Mouse (Mus musculus) ES-E14 (cell line): ENCODE data around the gene Cpe. TPM values are rescaled to one million over a fixed set of nuclear protein-coding genes. Genes with fewer than 3 reads are reported as not detected.

Experiments used
- DNase-seq: peaks from one replicate; pipeline ENCODE4 v3.0.0-alpha.2; 2013; ENCODE audit warnings: low read depth, low spot score
- H3K27ac ChIP-seq: 2 replicates; pipeline ENCODE4 v1.5.1; 2012; ENCODE audit warnings: low read depth, mild to moderate bottlenecking, low read length, moderate library complexity, mixed read lengths; ENCODE audit not compliant: poor library complexity, insufficient read depth, severe bottlenecking
- H3K36me3 ChIP-seq: 2 replicates; pipeline ENCODE4 v1.6.1; 2012; ENCODE audit warnings: mild to moderate bottlenecking, low read length, moderate library complexity, mixed read lengths; ENCODE audit not compliant: control insufficient read depth, poor library complexity, insufficient read depth, severe bottlenecking
- H3K4me1 ChIP-seq, 2 experiments: fragments of 150-350 bp in 1 of 2; sonication (generic) in 1 of 2; 2 replicates each; pipeline ENCODE4 v1.6.1; 2012; ENCODE audit warnings: low read length in 2 of 2, mild to moderate bottlenecking in 1 of 2, mixed read lengths in 1 of 2; ENCODE audit not compliant: control insufficient read depth in 2 of 2, insufficient read depth in 2 of 2, poor library complexity in 1 of 2
- H3K4me3 ChIP-seq, 2 experiments: fragments of 150-350 bp in 1 of 2; sonication (generic) in 1 of 2; 2 replicates each; pipeline ENCODE4 v1.5.1; 2012; ENCODE audit warnings: low read length in 2 of 2, low read depth in 1 of 2, mild to moderate bottlenecking in 1 of 2, mixed read lengths in 1 of 2; ENCODE audit not compliant: insufficient read depth in 1 of 2, poor library complexity in 1 of 2, severe bottlenecking in 1 of 2
- H3K9ac ChIP-seq: 2 replicates; pipeline ENCODE4 v1.6.1; 2012; ENCODE audit warnings: low read depth, mild to moderate bottlenecking, low read length, mixed read lengths; ENCODE audit not compliant: poor library complexity, insufficient read depth, severe bottlenecking
- H3K9me3 ChIP-seq: fragments of 150-350 bp; sonication (generic); 2 replicates; pipeline ENCODE4 v1.6.1; 2012; ENCODE audit warnings: low read depth, mild to moderate bottlenecking, low read length; ENCODE audit not compliant: control insufficient read depth, insufficient read depth
- CHD2 ChIP-seq: IDR thresholded peaks from 2 replicates; pipeline ENCODE4 v1.6.1; 2014; ENCODE audit warnings: mild to moderate bottlenecking, low read depth, low read length, inconsistent platforms
- HCFC1 ChIP-seq: IDR thresholded peaks from 2 replicates; pipeline ENCODE4 v1.6.1; 2012; ENCODE audit warnings: low read length, inconsistent platforms, borderline replicate concordance; ENCODE audit not compliant: insufficient read depth
- MAFK ChIP-seq: IDR thresholded peaks from 2 replicates; pipeline ENCODE4 v1.6.1; 2014; ENCODE audit warnings: mild to moderate bottlenecking, low read depth, low read length, inconsistent platforms; ENCODE audit not compliant: insufficient read depth
- ZC3H11A ChIP-seq: IDR thresholded peaks from 2 replicates; pipeline ENCODE4 v1.6.1; 2012; ENCODE audit warnings: low read depth, mild to moderate bottlenecking, inconsistent platforms, low read length, borderline replicate concordance
- ZNF384 ChIP-seq: IDR thresholded peaks from 2 replicates; pipeline ENCODE4 v1.6.1; 2012; ENCODE audit warnings: low read depth, low read length, inconsistent platforms
- in situ Hi-C, 2 experiments: fragments of 600-800 bp; cut with MboI; formaldehyde crosslinking; loops; one replicate each; pipeline ENCODE4 v1.15.1; 2025; ENCODE audit warnings: low sequenced_read_pairs in 2 of 2, inconsistent platforms in 1 of 2; ENCODE audit not compliant: unreplicated experiment in 2 of 2
- total RNA-seq: library from RNA; depleted of rRNA; stranded (reverse); fragments of 300-350 nt; gene quantifications from 2 replicates; pipeline ENCODE4 v1.2.3, GENCODE M21; 2012

Gene Cpe
- total RNA-seq, 1 experiment, result 19.4 TPM

- no peak overlapping the region for H3K4me3 ChIP-seq
- H3K36me3 ChIP-seq, result no peaks in the 10 kb centered on the region
- DNase-seq, result no peak
- peaks cover 13 to 22% of the 10 kb centered on the region in 2 experiments for H3K4me1 ChIP-seq
- no peak for TF ChIP-seq HCFC1
- no peak for TF ChIP-seq CHD2
- TF ChIP-seq ZNF384, result no peak
- no peak for TF ChIP-seq ZC3H11A
- no peak for TF ChIP-seq MAFK
- no peak overlapping the region for H3K27ac ChIP-seq
- H3K9me3 ChIP-seq, result no peaks in the 10 kb centered on the region
- in situ Hi-C loops, result no loop called here
- no peak overlapping the region for H3K9ac ChIP-seq
These were observed 63.7 kb downstream of the Cpe start for GRCm38 (mm10) chr8:64629034-64629760.

- Histone ChIP-seq H3K9me3 (no peaks in the 10 kb centered on the region), H3K27ac (no peak overlapping the region), H3K9ac (no peak overlapping the region), H3K4me3 (no peak overlapping the region), H3K4me1 (peaks cover 13 to 17% of the 10 kb centered on the region in 2 experiments), H3K36me3 (no peaks in the 10 kb centered on the region)
- TF ChIP-seq CHD2 (no peak), ZC3H11A (no peak), ZNF384 (no peak), HCFC1 (no peak), MAFK (no peak)
- in situ Hi-C loops, result no loop called here
- no peak for DNase-seq
These were observed 64.8 kb downstream of the Cpe start for GRCm38 (mm10) chr8:64628039-64628438.

- Histone ChIP-seq H3K36me3 (no peaks in the 10 kb centered on the region), H3K27ac (no peak overlapping the region), H3K9me3 (no peaks in the 10 kb centered on the region), H3K9ac (no peak overlapping the region), H3K4me1 (no peaks in the 10 kb centered on the region), H3K4me3 (no peak overlapping the region)
- TF ChIP-seq MAFK (no peak), CHD2 (no peak), ZNF384 (no peak), HCFC1 (no peak), ZC3H11A (no peak)
- in situ Hi-C loops, result no loop called here
- DNase-seq, result no peak
These were observed 68.2 kb downstream of the Cpe start for GRCm38 (mm10) chr8:64624603-64625037.

GRCm38 (mm10) chr8:64620365-64621150, 72.3 kb downstream of the Cpe start:
- no peak overlapping the region for H3K27ac ChIP-seq
- H3K9ac ChIP-seq, result no peak overlapping the region
- in situ Hi-C loops, result no loop called here
- no peak for DNase-seq
- no peak overlapping the region for H3K4me3 ChIP-seq
- TF ChIP-seq ZC3H11A, result no peak
- no peak for TF ChIP-seq HCFC1
- no peak for TF ChIP-seq MAFK
- no peak for TF ChIP-seq CHD2
- TF ChIP-seq ZNF384, result no peak
- H3K9me3 ChIP-seq, result no peaks in the 10 kb centered on the region
- H3K4me1 ChIP-seq, result 0 out of 4 replicates have a peak, but pooled peaks cover 2 to 3% of the 10 kb centered on the region in 2 experiments
- no peaks in the 10 kb centered on the region for H3K36me3 ChIP-seq

- no peak for DNase-seq
- no peak overlapping the region for H3K4me3 ChIP-seq
- H3K9ac ChIP-seq, result no peak overlapping the region
- H3K27ac ChIP-seq, result no peak overlapping the region
- TF ChIP-seq ZNF384 (no peak), MAFK (no peak), CHD2 (no peak), ZC3H11A (no peak), HCFC1 (no peak)
- in situ Hi-C loops, result loop anchor here (5.0 to 10.0 kb wide), 2 partner anchors 323 to 325 kb away; partner anchors contain the start of gene Tmem192 (in 1 of the 2)
- H3K4me1 ChIP-seq, result 0 out of 4 replicates have a peak, but pooled peaks cover 2 to 3% of the 10 kb centered on the region in 2 experiments
- H3K36me3 ChIP-seq, result no peaks in the 10 kb centered on the region
- H3K9me3 ChIP-seq, result no peaks in the 10 kb centered on the region
These were observed 73.2 kb downstream of the Cpe start for GRCm38 (mm10) chr8:64619661-64620060.
